Mouse (Mus musculus) MEL (cell line): ENCODE results near the gene Grwd1. TPM values are rescaled to one million over a fixed set of nuclear protein-coding genes. Genes with fewer than 3 reads are reported as not detected.

ENCODE experiments used
- DNase-seq: peaks from one replicate; pipeline ENCODE4 v3.0.0; 2011; ENCODE audit warnings: low read depth, low spot score
- H3K27ac ChIP-seq: 2 replicates; pipeline ENCODE4 v1.5.1; 2012; ENCODE audit warnings: low read depth, mild to moderate bottlenecking, control low read depth, low read length, moderate library complexity; ENCODE audit not compliant: control insufficient read depth
- H3K27me3 ChIP-seq, 2 experiments: fragments of 150-350 bp in 1 of 2; sonication (generic) in 1 of 2; 2 replicates each; pipeline ENCODE4 v1.6.1; 2012; ENCODE audit warnings: low read length in 2 of 2, mild to moderate bottlenecking in 2 of 2, improper control_type of control experiment in 1 of 2, moderate library complexity in 1 of 2; ENCODE audit not compliant: insufficient read depth in 2 of 2, control insufficient read depth in 1 of 2
- H3K36me3 ChIP-seq, 2 experiments: 2 replicates each; pipeline ENCODE4 v1.6.1; 2012 to 2014; ENCODE audit warnings: low read length in 2 of 2, improper control_type of control experiment in 1 of 2, inconsistent platforms in 1 of 2, mild to moderate bottlenecking in 1 of 2; ENCODE audit not compliant: insufficient read depth in 2 of 2, control insufficient read depth in 1 of 2
- H3K4me1 ChIP-seq, 2 experiments: fragments of 150-350 bp in 1 of 2; sonication (generic) in 1 of 2; 2 replicates each; pipeline ENCODE4 v1.6.1; 2012; ENCODE audit warnings: low read length in 2 of 2, improper control_type of control experiment in 1 of 2, mild to moderate bottlenecking in 1 of 2; ENCODE audit not compliant: insufficient read depth in 2 of 2, control insufficient read depth in 1 of 2
- H3K4me3 ChIP-seq, 2 experiments: fragments of 150-350 bp in 1 of 2; sonication (generic) in 1 of 2; 2 replicates each; pipeline ENCODE4 v1.5.1; 2012; ENCODE audit warnings: low read depth in 2 of 2, low read length in 2 of 2, mild to moderate bottlenecking in 2 of 2, moderate library complexity in 2 of 2, control low read depth in 1 of 2, improper control_type of control experiment in 1 of 2; ENCODE audit not compliant: control insufficient read depth in 1 of 2, insufficient read depth in 1 of 2
- H3K79me2 ChIP-seq: 2 replicates; pipeline ENCODE4 v1.6.1; 2012; ENCODE audit warnings: mild to moderate bottlenecking, low read length, moderate library complexity; ENCODE audit not compliant: control insufficient read depth, poor library complexity, insufficient read depth
- H3K9ac ChIP-seq: 2 replicates; pipeline ENCODE4 v1.6.1; 2012; ENCODE audit warnings: low read depth, mild to moderate bottlenecking, control low read depth, low read length, moderate library complexity; ENCODE audit not compliant: control insufficient read depth, poor library complexity, severe bottlenecking
- H3K9me3 ChIP-seq: fragments of 150-350 bp; sonication (generic); replicated peaks from 2 replicates; pipeline ENCODE4 v1.6.1; 2012; ENCODE audit warnings: mild to moderate bottlenecking, low read length, improper control_type of control experiment, moderate library complexity; ENCODE audit not compliant: insufficient read depth
- E2F4 ChIP-seq: IDR thresholded peaks from 2 replicates; pipeline ENCODE4 v1.6.1; 2011; ENCODE audit warnings: low read depth, low read length, improper control_type of control experiment, borderline replicate concordance
- ETS1 ChIP-seq: IDR thresholded peaks from 2 replicates; pipeline ENCODE4 v1.6.1; 2012; ENCODE audit warnings: low read depth, mild to moderate bottlenecking, inconsistent platforms, low read length, improper control_type of control experiment, moderate library complexity
- HCFC1 ChIP-seq: IDR thresholded peaks from 2 replicates; pipeline ENCODE4 v1.6.1; 2012; ENCODE audit warnings: low read depth, mild to moderate bottlenecking, inconsistent platforms, low read length, improper control_type of control experiment, moderate library complexity
- JUND ChIP-seq: IDR thresholded peaks from 2 replicates; pipeline ENCODE4 v1.6.1; 2011; ENCODE audit warnings: low read depth, mild to moderate bottlenecking, improper control_type of control experiment, low read length
- MAX ChIP-seq: IDR thresholded peaks from 2 replicates; pipeline ENCODE4 v1.6.1; 2011; ENCODE audit warnings: low read length, improper control_type of control experiment
- MAZ ChIP-seq: IDR thresholded peaks from 2 replicates; pipeline ENCODE4 v1.6.1; 2012; ENCODE audit warnings: low read depth, mild to moderate bottlenecking, inconsistent platforms, low read length, improper control_type of control experiment
- MEF2A ChIP-seq: IDR thresholded peaks from 2 replicates; pipeline ENCODE4 v1.6.1; 2014; ENCODE audit warnings: low read depth, mild to moderate bottlenecking, inconsistent platforms, low read length, improper control_type of control experiment; ENCODE audit not compliant: poor library complexity, insufficient replicate concordance, severe bottlenecking; ENCODE audit errors: extremely low read depth
- MXI1 ChIP-seq: IDR thresholded peaks from 2 replicates; pipeline ENCODE4 v1.6.1; 2011; ENCODE audit warnings: mild to moderate bottlenecking, low read depth, low read length, improper control_type of control experiment
- NELFE ChIP-seq: IDR thresholded peaks from 2 replicates; pipeline ENCODE4 v1.6.1; 2011; ENCODE audit warnings: low read depth, low read length, improper control_type of control experiment
- POLR2AphosphoS2 ChIP-seq: IDR thresholded peaks from 2 replicates; pipeline ENCODE4 v1.6.1; 2011; ENCODE audit warnings: low read length, improper control_type of control experiment
- RCOR1 ChIP-seq: IDR thresholded peaks from 2 replicates; pipeline ENCODE4 v1.6.1; 2012; ENCODE audit warnings: low read depth, mild to moderate bottlenecking, inconsistent platforms, low read length, improper control_type of control experiment
- SIN3A ChIP-seq: IDR thresholded peaks from 2 replicates; pipeline ENCODE4 v1.6.1; 2012; ENCODE audit warnings: low read length, improper control_type of control experiment, inconsistent platforms
- SMC3 ChIP-seq: IDR thresholded peaks from 2 replicates; pipeline ENCODE4 v1.6.1; 2011; ENCODE audit warnings: low read depth, low read length, improper control_type of control experiment
- TAL1 ChIP-seq: IDR thresholded peaks from 2 replicates; pipeline ENCODE4 v1.6.1; 2012; ENCODE audit warnings: mild to moderate bottlenecking, inconsistent platforms, low read length, moderate library complexity, mixed read lengths
- TBP ChIP-seq: IDR thresholded peaks from 2 replicates; pipeline ENCODE4 v1.8.0; 2011; ENCODE audit warnings: low read depth, low read length, improper control_type of control experiment
- TCF12 ChIP-seq: IDR thresholded peaks from 2 replicates; pipeline ENCODE4 v1.6.1; 2014; ENCODE audit warnings: low read depth, mild to moderate bottlenecking, inconsistent platforms, low read length, improper control_type of control experiment, moderate library complexity
- UBTF ChIP-seq: IDR thresholded peaks from 2 replicates; pipeline ENCODE4 v1.6.1; 2012; ENCODE audit warnings: low read depth, mild to moderate bottlenecking, inconsistent platforms, low read length, improper control_type of control experiment, moderate library complexity, borderline replicate concordance; ENCODE audit not compliant: insufficient read depth
- USF1 ChIP-seq: IDR thresholded peaks from 2 replicates; pipeline ENCODE4 v1.6.1; 2014; ENCODE audit warnings: low read depth, mild to moderate bottlenecking, inconsistent platforms, low read length, improper control_type of control experiment, moderate library complexity
- USF2 ChIP-seq, 2 experiments: IDR thresholded peaks; 2 replicates each; pipeline ENCODE4 v1.6.1; 2011 to 2012; ENCODE audit warnings: improper control_type of control experiment in 2 of 2, low read length in 2 of 2, borderline replicate concordance in 1 of 2, inconsistent platforms in 1 of 2, low read depth in 1 of 2, mild to moderate bottlenecking in 1 of 2; ENCODE audit not compliant: insufficient read depth in 1 of 2
- ZKSCAN1 ChIP-seq: IDR thresholded peaks from 2 replicates; pipeline ENCODE4 v1.6.1; 2012; ENCODE audit warnings: low read depth, mild to moderate bottlenecking, inconsistent platforms, low read length, improper control_type of control experiment, moderate library complexity
- polyA plus RNA-seq, 2 experiments: library from polyadenylated mRNA; stranded (reverse) in 1 of 2; unstranded in 1 of 2; fragments of >175 nt in 1 of 2; fragments of >200 nt in 1 of 2; gene quantifications; 2 replicates each; pipeline versions ENCODE4 v1.2.1 to v1.2.4; 2012; ENCODE audit warnings: low replicate concordance in 2 of 2, low read depth in 1 of 2; ENCODE audit not compliant: insufficient read length in 2 of 2, insufficient read depth in 1 of 2, missing spikeins in 1 of 2
- total RNA-seq: library from RNA; depleted of rRNA; stranded (reverse); fragments of 300-350 nt; gene quantifications from 2 replicates; pipeline ENCODE4 v1.2.3, GENCODE M21; 2012

Grwd1 gene
- total and polyA plus RNA-seq, 3 experiments: 82.2 to 173 (median 108) TPM

- no peaks in the 10 kb centered on the region for H3K9me3 ChIP-seq
- no peak for DNase-seq
- H3K79me2 ChIP-seq: no peaks in the 10 kb centered on the region
- no peak overlapping the region for H3K9ac ChIP-seq
- TF ChIP-seq TCF12: no peak
- TF ChIP-seq RCOR1: no peak
- TF ChIP-seq JUND: no peak
- no peak for TF ChIP-seq POLR2AphosphoS2
- no peak for TF ChIP-seq E2F4
- TF ChIP-seq ETS1: no peak
- TF ChIP-seq MEF2A: no peak
- TF ChIP-seq MAX: no peak
- no peak for TF ChIP-seq USF1
- TF ChIP-seq NELFE: no peak
- no peak for TF ChIP-seq HCFC1
- TF ChIP-seq TBP: no peak
- TF ChIP-seq UBTF: no peak
- TF ChIP-seq MXI1: no peak
- TF ChIP-seq SMC3: no peak
- no peak for TF ChIP-seq TAL1
- TF ChIP-seq USF2 (IDR thresholded peaks at IDR 0.05; ENCODE audit: borderline replicate concordance in 1 of 2, insufficient read depth in 1 of 2, low read depth in 1 of 2, low read length in 2 of 2): no peak
- no peak for TF ChIP-seq MAZ
- no peak for TF ChIP-seq SIN3A
- TF ChIP-seq ZKSCAN1: no peak
- H3K36me3 ChIP-seq: no peaks in the 10 kb centered on the region
- H3K4me3 ChIP-seq: no peak overlapping the region
- H3K4me1 ChIP-seq: no peaks in the 10 kb centered on the region
- no peak overlapping the region for H3K27ac ChIP-seq
- no peaks in the 10 kb centered on the region; a peak in 1 of 4 replicates for H3K27me3 ChIP-seq
Measured at GRCm38 (mm10) chr7:45782271-45782670, 48.5 kb downstream of the Grwd1 start.

GRCm38 (mm10) chr7:45779081-45779641 lies 51.6 kb downstream of the Grwd1 start:
- no peak for DNase-seq

More at GRCm38 (mm10) chr7:45779081-45779641, 51.6 kb downstream of the Grwd1 start:
- H3K36me3 ChIP-seq: no peaks in the 10 kb centered on the region
- H3K9me3 ChIP-seq: no peaks in the 10 kb centered on the region
- no peak overlapping the region for H3K9ac ChIP-seq
- H3K27ac ChIP-seq: no peak overlapping the region
- H3K4me3 ChIP-seq: no peak overlapping the region
- H3K79me2 ChIP-seq: no peaks in the 10 kb centered on the region
- peaks cover 2% of the 10 kb centered on the region in 2 experiments; a peak in 2 of 4 replicates for H3K27me3 ChIP-seq
- TF ChIP-seq HCFC1: no peak
- no peak for TF ChIP-seq MEF2A
- no peaks in the 10 kb centered on the region for H3K4me1 ChIP-seq
